Mouse (Mus musculus) MEL (cell line): ENCODE measurements around the gene Emc8. TPM values are rescaled to one million over a fixed set of nuclear protein-coding genes. Genes with fewer than 3 reads are reported as not detected.

Source experiments
- DNase-seq: peaks from one replicate; pipeline ENCODE4 v3.0.0; 2011; ENCODE audit warnings: low read depth, low spot score
- H3K27ac ChIP-seq: 2 replicates; pipeline ENCODE4 v1.5.1; 2012; ENCODE audit warnings: low read depth, mild to moderate bottlenecking, control low read depth, low read length, moderate library complexity; ENCODE audit not compliant: control insufficient read depth
- H3K27me3 ChIP-seq, 2 experiments: fragments of 150-350 bp in 1 of 2; sonication (generic) in 1 of 2; 2 replicates each; pipeline ENCODE4 v1.6.1; 2012; ENCODE audit warnings: low read length in 2 of 2, mild to moderate bottlenecking in 2 of 2, improper control_type of control experiment in 1 of 2, moderate library complexity in 1 of 2; ENCODE audit not compliant: insufficient read depth in 2 of 2, control insufficient read depth in 1 of 2
- H3K36me3 ChIP-seq, 2 experiments: 2 replicates each; pipeline ENCODE4 v1.6.1; 2012 to 2014; ENCODE audit warnings: low read length in 2 of 2, improper control_type of control experiment in 1 of 2, inconsistent platforms in 1 of 2, mild to moderate bottlenecking in 1 of 2; ENCODE audit not compliant: insufficient read depth in 2 of 2, control insufficient read depth in 1 of 2
- H3K4me1 ChIP-seq, 2 experiments: fragments of 150-350 bp in 1 of 2; sonication (generic) in 1 of 2; 2 replicates each; pipeline ENCODE4 v1.6.1; 2012; ENCODE audit warnings: low read length in 2 of 2, improper control_type of control experiment in 1 of 2, mild to moderate bottlenecking in 1 of 2; ENCODE audit not compliant: insufficient read depth in 2 of 2, control insufficient read depth in 1 of 2
- H3K4me3 ChIP-seq, 2 experiments: fragments of 150-350 bp in 1 of 2; sonication (generic) in 1 of 2; 2 replicates each; pipeline ENCODE4 v1.5.1; 2012; ENCODE audit warnings: low read depth in 2 of 2, low read length in 2 of 2, mild to moderate bottlenecking in 2 of 2, moderate library complexity in 2 of 2, control low read depth in 1 of 2, improper control_type of control experiment in 1 of 2; ENCODE audit not compliant: control insufficient read depth in 1 of 2, insufficient read depth in 1 of 2
- H3K79me2 ChIP-seq: 2 replicates; pipeline ENCODE4 v1.6.1; 2012; ENCODE audit warnings: mild to moderate bottlenecking, low read length, moderate library complexity; ENCODE audit not compliant: control insufficient read depth, poor library complexity, insufficient read depth
- H3K9ac ChIP-seq: 2 replicates; pipeline ENCODE4 v1.6.1; 2012; ENCODE audit warnings: low read depth, mild to moderate bottlenecking, control low read depth, low read length, moderate library complexity; ENCODE audit not compliant: control insufficient read depth, poor library complexity, severe bottlenecking
- H3K9me3 ChIP-seq: fragments of 150-350 bp; sonication (generic); replicated peaks from 2 replicates; pipeline ENCODE4 v1.6.1; 2012; ENCODE audit warnings: mild to moderate bottlenecking, low read length, improper control_type of control experiment, moderate library complexity; ENCODE audit not compliant: insufficient read depth
- BHLHE40 ChIP-seq: IDR thresholded peaks from 2 replicates; pipeline ENCODE4 v1.6.1; 2012; ENCODE audit warnings: low read depth, mild to moderate bottlenecking, inconsistent platforms, low read length, improper control_type of control experiment, borderline replicate concordance
- CTCF ChIP-seq, 3 experiments: IDR thresholded peaks in 2 of 3; conservative IDR thresholded peaks in 1 of 3; 2 replicates each; pipeline ENCODE4 v1.5.1; 2011 to 2012; ENCODE audit warnings: low read length in 3 of 3, low read depth in 2 of 3, mild to moderate bottlenecking in 2 of 3, improper control_type of control experiment in 1 of 3, inconsistent platforms in 1 of 3, mixed read lengths in 1 of 3, moderate library complexity in 1 of 3; ENCODE audit not compliant: control insufficient read depth in 1 of 3, insufficient read depth in 1 of 3, poor library complexity in 1 of 3, severe bottlenecking in 1 of 3
- ELF1 ChIP-seq: IDR thresholded peaks from 2 replicates; pipeline ENCODE4 v1.6.1; 2014; ENCODE audit warnings: low read depth, mild to moderate bottlenecking, inconsistent platforms, low read length, improper control_type of control experiment, moderate library complexity
- EP300 ChIP-seq, 2 experiments: IDR thresholded peaks; 2 replicates each; pipeline ENCODE4 v1.6.1; 2011; ENCODE audit warnings: improper control_type of control experiment in 2 of 2, low read length in 2 of 2, low read depth in 1 of 2, mild to moderate bottlenecking in 1 of 2
- GATA1 ChIP-seq: IDR thresholded peaks from 2 replicates; pipeline ENCODE4 v1.6.1; 2011; ENCODE audit warnings: low read depth, low read length, improper control_type of control experiment
- KAT2A ChIP-seq: conservative IDR thresholded peaks from 2 replicates; pipeline ENCODE4 v1.6.1; 2012; ENCODE audit warnings: low read depth, low read length, improper control_type of control experiment, inconsistent platforms
- MAFK ChIP-seq: IDR thresholded peaks from 2 replicates; pipeline ENCODE4 v1.6.1; 2011; ENCODE audit warnings: low read depth, mild to moderate bottlenecking, low read length, improper control_type of control experiment, borderline replicate concordance
- MYC ChIP-seq: IDR thresholded peaks from 2 replicates; pipeline ENCODE4 v1.6.1; 2011; ENCODE audit warnings: low read depth, mild to moderate bottlenecking, low read length, improper control_type of control experiment, moderate library complexity
- POLR2A ChIP-seq, 2 experiments: IDR thresholded peaks; 2 replicates each; pipeline ENCODE4 v1.6.1; 2011 to 2012; ENCODE audit warnings: low read length in 2 of 2, mild to moderate bottlenecking in 2 of 2, control low read depth in 1 of 2, improper control_type of control experiment in 1 of 2, low read depth in 1 of 2, moderate library complexity in 1 of 2; ENCODE audit not compliant: control insufficient read depth in 1 of 2, insufficient read depth in 1 of 2, poor library complexity in 1 of 2
- POLR2AphosphoS5 ChIP-seq: IDR thresholded peaks from 2 replicates; pipeline ENCODE4 v1.6.1; 2012; ENCODE audit warnings: low read depth, borderline replicate concordance, mild to moderate bottlenecking, inconsistent platforms, low read length, moderate library complexity, mixed read lengths
- RAD21 ChIP-seq: IDR thresholded peaks from 2 replicates; pipeline ENCODE4 v1.6.1; 2011; ENCODE audit warnings: mild to moderate bottlenecking, low read depth, low read length, improper control_type of control experiment
- RCOR1 ChIP-seq: IDR thresholded peaks from 2 replicates; pipeline ENCODE4 v1.6.1; 2012; ENCODE audit warnings: low read depth, mild to moderate bottlenecking, inconsistent platforms, low read length, improper control_type of control experiment
- SMC3 ChIP-seq: IDR thresholded peaks from 2 replicates; pipeline ENCODE4 v1.6.1; 2011; ENCODE audit warnings: low read depth, low read length, improper control_type of control experiment
- TAL1 ChIP-seq: IDR thresholded peaks from 2 replicates; pipeline ENCODE4 v1.6.1; 2012; ENCODE audit warnings: mild to moderate bottlenecking, inconsistent platforms, low read length, moderate library complexity, mixed read lengths
- TBP ChIP-seq: IDR thresholded peaks from 2 replicates; pipeline ENCODE4 v1.8.0; 2011; ENCODE audit warnings: low read depth, low read length, improper control_type of control experiment
- USF1 ChIP-seq: IDR thresholded peaks from 2 replicates; pipeline ENCODE4 v1.6.1; 2014; ENCODE audit warnings: low read depth, mild to moderate bottlenecking, inconsistent platforms, low read length, improper control_type of control experiment, moderate library complexity
- USF2 ChIP-seq, 2 experiments: IDR thresholded peaks; 2 replicates each; pipeline ENCODE4 v1.6.1; 2011 to 2012; ENCODE audit warnings: improper control_type of control experiment in 2 of 2, low read length in 2 of 2, borderline replicate concordance in 1 of 2, inconsistent platforms in 1 of 2, low read depth in 1 of 2, mild to moderate bottlenecking in 1 of 2; ENCODE audit not compliant: insufficient read depth in 1 of 2
- ZC3H11A ChIP-seq: IDR thresholded peaks from 2 replicates; pipeline ENCODE4 v1.6.1; 2012; ENCODE audit warnings: low read depth, mild to moderate bottlenecking, inconsistent platforms, low read length, improper control_type of control experiment
- ZMIZ1 ChIP-seq: IDR thresholded peaks from 2 replicates; pipeline ENCODE4 v1.6.1; 2012; ENCODE audit warnings: low read depth, mild to moderate bottlenecking, inconsistent platforms, low read length, improper control_type of control experiment, moderate library complexity
- ZNF384 ChIP-seq: IDR thresholded peaks from 2 replicates; pipeline ENCODE4 v1.6.1; 2012; ENCODE audit warnings: low read depth, mild to moderate bottlenecking, inconsistent platforms, low read length, improper control_type of control experiment
- polyA plus RNA-seq, 2 experiments: library from polyadenylated mRNA; stranded (reverse) in 1 of 2; unstranded in 1 of 2; fragments of >175 nt in 1 of 2; fragments of >200 nt in 1 of 2; gene quantifications; 2 replicates each; pipeline versions ENCODE4 v1.2.1 to v1.2.4; 2012; ENCODE audit warnings: low replicate concordance in 2 of 2, low read depth in 1 of 2; ENCODE audit not compliant: insufficient read length in 2 of 2, insufficient read depth in 1 of 2, missing spikeins in 1 of 2
- total RNA-seq: library from RNA; depleted of rRNA; stranded (reverse); fragments of 300-350 nt; gene quantifications from 2 replicates; pipeline ENCODE4 v1.2.3, GENCODE M21; 2012

The Emc8 gene
- total and polyA plus RNA-seq, 3 experiments, result 180 to 269 TPM; not detected in 1

DNA sequence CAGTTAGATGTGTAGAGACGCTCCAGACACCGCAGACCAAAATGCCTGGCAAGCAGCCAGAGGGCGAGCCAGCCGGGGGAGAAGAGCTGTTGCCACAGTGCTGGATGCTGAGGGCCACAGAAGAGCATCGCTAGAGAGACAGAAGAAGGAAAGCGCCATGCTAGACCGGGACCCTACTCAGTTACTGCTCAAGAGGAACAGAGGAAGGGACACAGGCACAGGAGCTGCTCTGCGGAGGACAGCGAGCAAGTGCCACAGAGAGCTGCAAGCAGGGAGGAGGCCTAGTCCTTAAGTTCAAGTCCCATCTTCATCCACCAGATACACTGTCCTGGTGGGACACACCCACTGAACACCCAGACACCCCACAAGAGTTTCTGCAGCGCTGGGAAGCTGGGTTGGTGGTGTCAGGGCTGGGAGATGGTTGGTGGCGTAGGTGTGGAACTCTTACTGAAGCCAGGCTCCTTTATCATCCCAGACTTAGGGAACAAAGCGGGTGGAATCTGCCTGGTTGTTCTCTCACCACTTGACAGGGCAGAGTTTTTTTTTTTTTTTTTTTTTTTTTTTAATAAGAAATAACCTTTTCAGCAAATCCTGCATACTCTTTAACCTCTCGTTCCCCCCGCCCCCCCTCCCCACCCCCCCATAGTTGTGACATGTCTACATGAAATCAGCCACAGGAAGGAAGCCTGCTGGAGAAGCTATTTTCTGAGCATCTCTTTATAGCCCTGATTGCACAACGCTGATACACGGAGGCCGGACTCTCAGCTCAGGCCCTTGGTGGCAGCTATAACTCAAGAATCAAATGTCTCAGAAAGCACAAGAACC lies 29.0 kb upstream of the Emc8 start:
- Histone ChIP-seq H3K36me3 (no peaks in the 10 kb centered on the region), H3K79me2 (no peaks in the 10 kb centered on the region), H3K9ac (no peak overlapping the region), H3K9me3 (no peaks in the 10 kb centered on the region), H3K4me3 (no peak overlapping the region), H3K27me3 (no peaks in the 10 kb centered on the region), H3K27ac (no peak overlapping the region), H3K4me1 (no peaks in the 10 kb centered on the region)
- TF ChIP-seq SMC3 (no peak), EP300 (IDR thresholded peaks at IDR 0.05; ENCODE audit: low read depth in 1 of 2, low read length in 2 of 2) (no peak), RCOR1 (no peak), USF1 (no peak), MAFK (no peak), BHLHE40 (no peak), POLR2A (IDR thresholded peaks at IDR 0.05; ENCODE audit: control insufficient read depth in 1 of 2, insufficient read depth in 1 of 2, low read depth in 1 of 2, low read length in 2 of 2, poor library complexity in 1 of 2) (no peak), ELF1 (no peak), ZC3H11A (no peak), CTCF (IDR thresholded peaks at IDR 0.05 in 2 of 3, conservative IDR thresholded peaks at IDR 0.05 in 1 of 3; ENCODE audit: control insufficient read depth in 1 of 3, insufficient read depth in 1 of 3, low read depth in 2 of 3, low read length in 3 of 3, poor library complexity in 1 of 3, severe bottlenecking in 1 of 3) (no peak), ZNF384 (no peak), RAD21 (no peak), TBP (no peak), TAL1 (no peak), KAT2A (no peak), MYC (no peak), GATA1 (no peak), ZMIZ1 (no peak), POLR2AphosphoS5 (no peak), USF2 (IDR thresholded peaks at IDR 0.05; ENCODE audit: borderline replicate concordance in 1 of 2, insufficient read depth in 1 of 2, low read depth in 1 of 2, low read length in 2 of 2) (no peak)
- no peak for DNase-seq
